Mouse (Mus musculus) intestine, postnatal 0 days (tissue): ENCODE data around the gene Msi2. TPM values are rescaled to one million over a fixed set of nuclear protein-coding genes. Genes with fewer than 3 reads are reported as not detected.
A peak's percentile ranks its signal among the peaks of the same experiment; 100 is the strongest.

Experiments
- ATAC-seq: fragments of 200-750 bp; cut with Nextera tagmentation; 2 replicates; pipeline ENCODE4 v1.8.0; 2017; ENCODE audit warnings: mild to moderate bottlenecking, moderate TSS enrichment, moderate library complexity
- H3K27ac ChIP-seq: fragments of 300-500 bp; sonication (generic); 2 replicates; pipeline ENCODE4 v1.5.1; 2014; ENCODE audit warnings: mild to moderate bottlenecking, low read depth, low read length, moderate library complexity
- H3K27me3 ChIP-seq: fragments of 300-500 bp; sonication (generic); replicated peaks from 2 replicates; pipeline ENCODE4 v1.6.1; 2014; ENCODE audit warnings: low read length, mixed read lengths; ENCODE audit not compliant: control insufficient read depth, insufficient read depth
- H3K36me3 ChIP-seq: fragments of 300-500 bp; sonication (generic); 2 replicates; pipeline ENCODE4 v1.6.1; 2014; ENCODE audit warnings: mild to moderate bottlenecking, moderate library complexity; ENCODE audit not compliant: control insufficient read depth, insufficient read depth
- H3K4me1 ChIP-seq: fragments of 300-500 bp; sonication (generic); replicated peaks from 2 replicates; pipeline ENCODE4 v1.6.1; 2014; ENCODE audit warnings: antibody characterized with exemption, low read length, mixed read lengths; ENCODE audit not compliant: control insufficient read depth, insufficient read depth
- H3K4me2 ChIP-seq: fragments of 300-500 bp; sonication (generic); replicated peaks from 2 replicates; pipeline ENCODE4 v1.6.1; 2014; ENCODE audit warnings: low read depth, mild to moderate bottlenecking, moderate library complexity
- H3K4me3 ChIP-seq: fragments of 300-500 bp; sonication (generic); 2 replicates; pipeline ENCODE4 v1.5.1; 2014; ENCODE audit warnings: low read depth, low read length
- H3K9ac ChIP-seq: fragments of 300-500 bp; sonication (generic); 2 replicates; pipeline ENCODE4 v1.6.1; 2014; ENCODE audit warnings: mild to moderate bottlenecking, low read depth, low read length
- H3K9me3 ChIP-seq: fragments of 300-500 bp; sonication (generic); 2 replicates; pipeline ENCODE4 v1.6.1; 2016; ENCODE audit warnings: mixed run types; ENCODE audit not compliant: control insufficient read depth
- CTCF ChIP-seq: sonication (generic); IDR thresholded peaks from 2 replicates; pipeline ENCODE4 v1.5.1; 2016; ENCODE audit warnings: low read depth, mild to moderate bottlenecking, control low read depth, antibody characterized with exemption, moderate library complexity
- WGBS: fragments of 180-500 bp; shearing (Covaris S2); extraction: QIAGEN DNeasy Blood & Tissue Kit; methylation state at CpG from one replicate; pipeline ENCODE4 v1.1.7; 2014; 5-methylcytosine and 5-hydroxymethylcytosine counted together
- polyA plus RNA-seq: library from polyadenylated mRNA; unstranded; fragments of >200 nt; fragmentation: Nextera tagmentation; extraction: Ambion mirVana; gene quantifications from 2 replicates; pipeline ENCODE4 v1.2.1, GENCODE M21; 2015

The Msi2 gene
- polyA plus RNA-seq, 1 experiment from 2014 or later: 7.5 TPM

DNA sequence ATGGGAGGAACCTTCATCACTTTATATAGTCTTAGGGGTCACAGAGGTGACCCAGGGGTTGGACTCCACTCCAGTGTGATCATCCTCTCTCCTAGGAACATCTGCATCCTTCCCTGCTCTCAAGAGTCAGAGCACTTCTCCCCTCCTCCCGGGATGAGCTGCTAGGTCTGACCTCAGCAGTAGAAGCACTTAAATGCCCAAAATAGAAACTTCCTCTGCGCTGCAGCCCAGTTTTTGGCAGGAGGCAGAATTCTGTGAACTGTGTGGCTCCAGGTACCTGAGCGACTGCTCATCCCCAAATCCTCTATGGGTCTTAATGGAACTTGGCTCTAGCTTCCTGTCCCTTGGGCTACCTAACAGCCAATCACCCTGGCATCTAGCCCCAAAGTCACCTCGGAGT lies 228.3 kb downstream of the Msi2 start:
- no peak for ATAC-seq
- Histone ChIP-seq H3K4me2 (no peak overlapping the region), H3K4me3 (no peak overlapping the region), H3K27me3 (no peaks in the 10 kb centered on the region), H3K36me3 (no peaks in the 10 kb centered on the region), H3K9me3 (no peaks in the 10 kb centered on the region), H3K9ac (no peak overlapping the region), H3K4me1 (no peaks in the 10 kb centered on the region), H3K27ac (no peak overlapping the region)
- WGBS: 63% methylated on average over 4 of the region's 4 CpGs
- no peak for TF ChIP-seq CTCF

DNA sequence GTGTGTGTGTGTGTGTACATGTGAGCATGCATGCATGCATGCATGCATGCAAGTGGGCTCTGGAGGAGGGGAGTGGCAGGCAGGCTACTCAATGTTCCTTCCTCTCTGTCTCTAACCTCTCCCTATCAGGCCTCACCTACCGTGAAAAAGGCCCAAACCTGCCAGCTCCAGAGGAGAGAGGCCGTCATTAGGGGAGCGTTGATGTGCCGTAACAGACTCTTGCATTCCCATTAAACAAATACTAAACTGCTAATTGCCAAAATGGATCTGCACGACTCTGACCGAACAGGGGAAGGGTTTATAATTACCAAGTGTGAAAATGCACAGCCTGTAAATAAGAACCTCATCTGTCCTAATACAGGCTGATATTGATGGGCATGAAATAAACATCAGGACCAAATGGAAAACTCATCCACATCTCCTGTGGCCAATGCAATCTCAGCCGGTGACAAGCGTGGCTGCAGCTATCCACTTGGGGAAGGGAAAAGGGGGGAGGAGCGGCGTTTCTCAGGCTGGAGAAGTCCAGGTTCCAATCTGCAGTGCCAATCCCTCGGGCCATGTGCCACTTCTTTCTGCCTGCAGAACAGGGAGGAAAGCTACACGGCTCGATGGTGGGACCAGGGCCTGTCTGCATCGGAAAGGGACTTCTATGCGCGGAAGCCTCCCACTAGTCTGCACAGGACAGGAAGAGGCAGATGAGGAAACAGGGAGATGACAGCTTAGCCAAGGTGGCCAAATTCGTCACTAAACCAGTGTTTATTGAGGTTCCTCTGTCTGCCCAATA lies 229.2 kb downstream of the Msi2 start:
- H3K4me3 ChIP-seq: no peak overlapping the region
- H3K4me1 ChIP-seq: no peaks in the 10 kb centered on the region
- no peak overlapping the region for H3K9ac ChIP-seq
- TF ChIP-seq CTCF: no peak
- WGBS: 83% methylated on average over 17 of the region's 17 CpGs
- H3K36me3 ChIP-seq: no peaks in the 10 kb centered on the region
- no peaks in the 10 kb centered on the region for H3K9me3 ChIP-seq
- no peak overlapping the region for H3K4me2 ChIP-seq
- no peak overlapping the region for H3K27ac ChIP-seq
- no peak for ATAC-seq
- H3K27me3 ChIP-seq: no peaks in the 10 kb centered on the region

DNA sequence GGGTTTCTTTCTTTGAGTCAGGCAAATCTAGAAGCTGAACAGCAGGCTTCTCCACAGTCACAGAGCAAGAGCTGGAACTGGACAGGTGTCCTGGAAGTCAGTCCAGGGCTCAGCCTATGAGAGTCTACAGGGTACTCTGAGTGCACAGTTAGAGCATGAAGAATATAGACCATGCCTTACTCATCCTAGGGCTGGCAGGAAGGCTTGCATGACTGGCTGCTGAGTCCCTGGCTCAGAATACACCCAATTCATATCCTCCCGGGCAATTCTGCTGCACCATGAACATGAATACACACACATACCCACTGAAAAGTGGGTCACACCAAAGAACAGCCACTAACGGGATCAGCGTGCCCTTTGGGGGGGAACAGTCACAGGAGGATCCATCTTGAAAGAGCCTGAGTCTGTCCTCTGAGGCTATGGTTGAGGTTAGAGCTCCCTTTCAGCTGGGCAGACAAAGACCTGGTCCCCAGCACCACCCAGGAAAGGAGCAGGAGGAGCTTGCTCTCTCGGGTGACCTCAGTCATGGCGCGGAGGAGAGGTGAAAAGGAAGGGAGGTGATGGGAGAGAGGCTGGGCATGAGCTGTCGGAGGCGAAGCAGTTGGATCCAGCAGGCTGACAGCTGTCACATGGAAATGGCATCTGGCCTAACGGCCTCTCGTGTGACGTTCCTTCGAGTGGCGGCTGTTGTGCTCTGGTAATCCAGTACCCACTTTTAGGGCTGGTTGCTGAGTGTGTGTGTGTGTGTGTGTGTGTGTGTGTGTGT lies 230.0 kb downstream of the Msi2 start:
- Histone ChIP-seq H3K36me3 (no peaks in the 10 kb centered on the region), H3K27ac (no peak overlapping the region), H3K4me1 (no peaks in the 10 kb centered on the region), H3K4me2 (no peak overlapping the region), H3K27me3 (no peaks in the 10 kb centered on the region), H3K9ac (no peak overlapping the region), H3K4me3 (no peak overlapping the region), H3K9me3 (no peaks in the 10 kb centered on the region)
- no peak for ATAC-seq
- TF ChIP-seq CTCF: no peak
- WGBS: 86% methylated on average over 13 of the region's 13 CpGs

DNA sequence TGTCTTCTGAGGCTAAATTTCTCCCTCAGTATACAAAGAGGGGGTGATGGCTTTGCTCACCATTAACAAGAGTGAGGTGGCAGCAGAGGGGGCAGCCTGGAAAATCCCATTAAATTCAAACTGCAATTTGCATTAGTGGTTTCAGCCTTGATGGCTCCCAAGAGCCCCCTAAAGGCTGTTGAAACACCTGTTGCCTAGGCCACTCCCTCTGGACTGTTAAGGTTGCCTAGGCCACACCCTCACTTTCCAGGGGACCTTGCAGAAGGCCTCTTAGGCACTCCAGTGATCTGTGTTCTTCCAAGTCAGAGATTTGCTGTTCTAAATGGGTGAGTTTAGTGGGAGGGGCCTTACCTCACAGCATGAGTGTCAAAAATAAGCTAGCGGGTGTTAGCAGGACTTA lies 232.3 kb downstream of the Msi2 start:
- Histone ChIP-seq H3K9ac (no peak overlapping the region), H3K9me3 (no peaks in the 10 kb centered on the region), H3K4me2 (no peak overlapping the region), H3K4me3 (no peak overlapping the region), H3K36me3 (no peaks in the 10 kb centered on the region), H3K27me3 (no peaks in the 10 kb centered on the region), H3K27ac (no peak overlapping the region), H3K4me1 (0 out of 2 replicates have a peak, but pooled peaks cover 3% of the 10 kb centered on the region)
- TF ChIP-seq CTCF: 0 out of 2 replicates have a peak, but pooled peaks have one; percentile 24
- 0 out of 2 replicates have a peak, but pooled peaks have one; percentile 19 for ATAC-seq
- 57% methylated on average over 1 of the region's 1 CpGs for WGBS

DNA sequence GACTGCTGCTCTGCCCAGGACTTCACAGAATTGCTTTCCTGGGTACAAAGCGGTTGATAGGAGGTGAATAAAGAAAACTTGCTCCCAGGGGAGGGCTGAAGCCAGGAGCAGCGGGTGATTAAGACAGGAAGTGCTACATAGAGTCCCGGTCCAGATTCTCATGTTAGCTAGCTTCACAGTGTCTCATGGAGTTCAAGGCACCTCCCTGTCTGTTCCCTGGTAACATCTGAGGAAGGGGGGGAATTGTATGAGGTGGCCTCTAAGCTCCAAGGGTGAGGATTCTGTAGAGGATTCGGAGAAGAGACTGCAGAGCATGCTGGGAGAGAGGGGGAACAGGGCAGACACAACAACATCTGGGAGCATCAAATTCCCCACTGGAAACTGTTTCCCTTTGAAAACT lies 233.2 kb downstream of the Msi2 start:
- Histone ChIP-seq H3K27me3 (no peaks in the 10 kb centered on the region), H3K9ac (no peak overlapping the region), H3K36me3 (no peaks in the 10 kb centered on the region), H3K27ac (no peak overlapping the region), H3K4me1 (0 out of 2 replicates have a peak, but pooled peaks cover 3% of the 10 kb centered on the region), H3K4me2 (no peak overlapping the region), H3K9me3 (no peaks in the 10 kb centered on the region), H3K4me3 (no peak overlapping the region)
- TF ChIP-seq CTCF: no peak
- ATAC-seq: no peak
- WGBS: 61% methylated on average over 4 of the region's 4 CpGs

DNA sequence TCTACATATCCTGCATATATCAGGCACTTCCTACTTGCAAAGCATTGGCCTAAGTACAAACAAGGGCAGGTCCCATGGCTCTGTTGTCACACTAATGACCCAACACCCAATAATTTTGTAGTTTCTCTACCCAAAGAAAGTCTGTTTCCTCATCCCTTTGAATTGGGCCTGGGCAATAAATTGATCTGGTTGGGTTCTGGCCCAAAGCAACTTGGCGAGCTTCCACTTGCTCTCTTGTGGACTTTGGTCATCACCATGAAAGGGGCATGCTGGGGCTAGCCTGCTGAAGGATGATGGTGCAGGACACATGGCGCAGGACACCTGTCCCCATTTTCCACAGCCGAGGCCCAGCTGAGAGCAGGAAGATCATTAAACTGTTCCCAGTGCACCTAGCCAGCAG lies 234.3 kb downstream of the Msi2 start:
- Histone ChIP-seq H3K4me1 (0 out of 2 replicates have a peak, but pooled peaks cover 3% of the 10 kb centered on the region), H3K27me3 (no peaks in the 10 kb centered on the region), H3K36me3 (0 out of 2 replicates have a peak, but pooled peaks cover 3% of the 10 kb centered on the region), H3K4me3 (no peak overlapping the region), H3K4me2 (no peak overlapping the region), H3K9me3 (no peaks in the 10 kb centered on the region), H3K9ac (no peak overlapping the region), H3K27ac (no peak overlapping the region)
- 73% methylated on average over 3 of the region's 3 CpGs for WGBS
- no peak for TF ChIP-seq CTCF
- ATAC-seq: no peak
